Mouse (Mus musculus) E14TG2a.4 (cell line): ENCODE results near the gene Kdm4b.

Experiments
- H3K27me3 ChIP-seq: 2 replicates; pipeline ENCODE4 v1.6.1; 2014; ENCODE audit warnings: low read length, control low read depth; ENCODE audit not compliant: insufficient read depth
- H3K36me3 ChIP-seq: 2 replicates; pipeline ENCODE4 v1.6.1; 2014; ENCODE audit warnings: low read length, control low read depth; ENCODE audit not compliant: insufficient read depth
- H3K4me1 ChIP-seq: replicated peaks from 2 replicates; pipeline ENCODE4 v1.6.1; 2014; ENCODE audit warnings: low read depth, low read length, control low read depth
- H3K4me3 ChIP-seq: replicated peaks from 2 replicates; pipeline ENCODE4 v1.5.1; 2014; ENCODE audit warnings: mild to moderate bottlenecking, low read length
- H3K9me3 ChIP-seq: 2 replicates; pipeline ENCODE4 v1.6.1; 2014; ENCODE audit warnings: low read length, control low read depth
- CTCF ChIP-seq: conservative IDR thresholded peaks from 2 replicates; pipeline ENCODE4 v1.5.1; 2014; ENCODE audit warnings: low read length
- NANOG ChIP-seq: IDR thresholded peaks from 2 replicates; pipeline ENCODE4 v1.6.1; 2014; ENCODE audit warnings: borderline replicate concordance, low read length, mixed read lengths
- POU5F1 ChIP-seq: IDR thresholded peaks from 2 replicates; pipeline ENCODE4 v1.6.1; 2014; ENCODE audit warnings: low read length, borderline replicate concordance

Kdm4b gene

GRCm38 (mm10) chr17:56379281-56379834 is 53.5 kb downstream of the Kdm4b start:
- H3K36me3 ChIP-seq: peaks cover 96% of the 10 kb centered on the region
- H3K4me3 ChIP-seq: no peak overlapping the region
- H3K27me3 ChIP-seq: no peaks in the 10 kb centered on the region
- TF ChIP-seq POU5F1: no peak
- TF ChIP-seq CTCF: no peak
- no peak for TF ChIP-seq NANOG
- H3K4me1 ChIP-seq: no peaks in the 10 kb centered on the region
- no peaks in the 10 kb centered on the region for H3K9me3 ChIP-seq

DNA sequence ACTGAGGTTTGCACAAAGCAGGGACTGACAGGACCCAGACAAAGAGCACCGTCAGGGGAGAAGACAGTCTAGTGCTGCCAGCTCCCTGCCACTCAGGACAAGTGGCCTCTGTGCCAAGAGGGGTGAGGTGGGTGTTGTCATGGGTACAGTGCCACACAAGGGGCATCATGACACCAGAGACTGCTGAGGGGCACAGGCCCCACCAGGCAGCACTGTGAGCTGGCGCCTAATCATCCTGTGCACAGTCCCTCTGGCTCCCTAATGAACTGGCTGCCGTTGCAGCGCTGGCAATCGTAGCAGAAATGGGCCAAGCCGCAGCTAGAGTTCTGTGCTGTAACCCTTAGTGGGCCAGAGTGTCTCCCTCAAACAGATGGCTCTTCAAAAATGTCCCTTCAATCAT is 54.4 kb downstream of the Kdm4b start:
- Histone ChIP-seq H3K9me3 (no peaks in the 10 kb centered on the region), H3K4me1 (no peaks in the 10 kb centered on the region), H3K36me3 (peaks cover 96% of the 10 kb centered on the region), H3K4me3 (no peak overlapping the region), H3K27me3 (no peaks in the 10 kb centered on the region)
- TF ChIP-seq NANOG: no peak
- TF ChIP-seq CTCF: no peak
- no peak for TF ChIP-seq POU5F1

DNA sequence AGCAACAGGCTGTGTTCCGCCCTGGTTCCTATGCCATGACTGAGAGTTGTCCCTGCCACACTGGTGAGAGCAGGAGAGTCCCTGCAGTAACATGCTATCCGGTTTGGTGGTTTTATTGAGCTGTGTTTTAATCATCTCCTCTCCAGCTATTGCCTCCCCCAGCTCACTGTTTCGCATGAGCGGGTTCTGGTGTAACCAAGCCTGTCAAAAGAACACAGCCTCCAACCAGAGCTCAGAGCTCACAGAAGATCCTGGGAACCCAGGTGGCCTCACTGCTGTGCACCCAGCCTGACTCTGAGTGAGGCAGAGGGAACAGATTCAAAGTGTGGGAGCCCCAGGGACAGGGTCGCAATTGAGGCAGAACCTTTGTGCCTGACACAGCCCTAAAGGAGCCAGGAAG is 55.3 kb downstream of the Kdm4b start:
- H3K27me3 ChIP-seq: no peaks in the 10 kb centered on the region
- H3K4me1 ChIP-seq: no peaks in the 10 kb centered on the region
- no peak for TF ChIP-seq CTCF
- TF ChIP-seq NANOG: no peak
- no peak for TF ChIP-seq POU5F1
- peaks cover 96% of the 10 kb centered on the region for H3K36me3 ChIP-seq
- H3K4me3 ChIP-seq: no peak overlapping the region
- H3K9me3 ChIP-seq: no peaks in the 10 kb centered on the region

DNA sequence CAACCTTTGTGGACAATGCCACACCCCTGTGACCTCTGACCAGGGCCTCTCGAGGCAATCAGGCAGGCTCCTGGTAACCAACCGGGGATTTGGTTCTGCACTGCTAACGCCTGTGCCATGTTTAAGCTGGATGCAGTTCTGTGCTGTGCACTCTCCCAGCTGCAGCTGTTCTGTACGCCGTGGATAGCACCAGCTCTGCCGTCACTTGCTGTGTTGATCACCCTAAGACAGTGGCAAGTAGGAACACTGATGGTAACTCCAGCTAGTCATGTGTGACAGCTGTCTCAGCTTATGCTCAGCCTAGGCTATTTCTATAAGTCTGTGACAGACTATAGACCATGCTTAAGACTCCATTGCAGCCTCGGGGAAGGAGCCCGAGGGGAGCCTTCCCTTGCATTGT is 57.1 kb downstream of the Kdm4b start:
- H3K9me3 ChIP-seq: no peaks in the 10 kb centered on the region
- no peaks in the 10 kb centered on the region for H3K27me3 ChIP-seq
- H3K36me3 ChIP-seq: peaks cover 95% of the 10 kb centered on the region
- no peaks in the 10 kb centered on the region for H3K4me1 ChIP-seq
- no peak for TF ChIP-seq NANOG
- no peak for TF ChIP-seq POU5F1
- TF ChIP-seq CTCF: no peak
- no peak overlapping the region for H3K4me3 ChIP-seq

DNA sequence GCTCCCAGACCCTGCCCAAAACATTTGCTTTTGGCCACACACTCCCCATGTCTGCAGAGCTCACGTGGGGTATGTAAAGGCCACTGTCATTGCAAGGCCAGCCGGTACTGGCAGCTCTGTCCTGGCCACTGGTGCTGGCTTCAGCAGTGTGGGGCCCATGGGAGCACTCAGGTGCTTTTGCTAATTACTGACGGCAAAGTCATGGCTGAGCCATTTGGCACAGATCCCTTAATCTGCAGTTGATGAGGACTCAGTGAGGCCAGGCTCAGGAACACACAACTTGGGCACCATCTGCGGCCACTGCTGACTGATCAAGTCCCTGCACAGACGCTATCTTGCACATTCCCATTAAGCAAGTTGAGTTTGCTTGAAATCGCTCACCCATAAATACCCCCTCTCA is 59.0 kb downstream of the Kdm4b start:
- Histone ChIP-seq H3K4me3 (no peak overlapping the region), H3K36me3 (peaks cover 95% of the 10 kb centered on the region), H3K9me3 (no peaks in the 10 kb centered on the region), H3K27me3 (no peaks in the 10 kb centered on the region), H3K4me1 (no peaks in the 10 kb centered on the region)
- TF ChIP-seq NANOG (no peak), POU5F1 (no peak), CTCF (no peak)

- H3K4me3 ChIP-seq: no peak overlapping the region
- H3K9me3 ChIP-seq: no peaks in the 10 kb centered on the region
- H3K4me1 ChIP-seq: no peaks in the 10 kb centered on the region
- TF ChIP-seq POU5F1: no peak
- TF ChIP-seq CTCF: no peak
- TF ChIP-seq NANOG: no peak
- H3K27me3 ChIP-seq: no peaks in the 10 kb centered on the region
- peaks cover 95% of the 10 kb centered on the region for H3K36me3 ChIP-seq
These were observed 61.8 kb downstream of the Kdm4b start for GRCm38 (mm10) chr17:56387612-56388011.

- Histone ChIP-seq H3K9me3 (no peaks in the 10 kb centered on the region), H3K36me3 (peaks cover 100% of the 10 kb centered on the region), H3K4me3 (no peak overlapping the region), H3K27me3 (no peaks in the 10 kb centered on the region), H3K4me1 (no peaks in the 10 kb centered on the region)
- TF ChIP-seq POU5F1 (no peak), NANOG (no peak), CTCF (no peak)
These were observed 67.4 kb downstream of the Kdm4b start for GRCm38 (mm10) chr17:56393238-56393637.

GRCm38 (mm10) chr17:56393889-56394288 is 68.0 kb downstream of the Kdm4b start:
- TF ChIP-seq CTCF: no peak
- TF ChIP-seq NANOG: no peak
- TF ChIP-seq POU5F1: no peak
- H3K4me3 ChIP-seq: no peak overlapping the region
- H3K27me3 ChIP-seq: no peaks in the 10 kb centered on the region
- no peaks in the 10 kb centered on the region; the same call in 1 of the 2 replicates for H3K4me1 ChIP-seq
- H3K9me3 ChIP-seq: no peaks in the 10 kb centered on the region
- H3K36me3 ChIP-seq: peaks cover 100% of the 10 kb centered on the region

- no peak overlapping the region for H3K4me3 ChIP-seq
- no peaks in the 10 kb centered on the region for H3K27me3 ChIP-seq
- TF ChIP-seq NANOG: no peak
- TF ChIP-seq POU5F1: no peak
- TF ChIP-seq CTCF: no peak
- H3K4me1 ChIP-seq: peaks cover 4% of the 10 kb centered on the region; the same call in 1 of the 2 replicates
- H3K36me3 ChIP-seq: peaks cover 100% of the 10 kb centered on the region
- H3K9me3 ChIP-seq: no peaks in the 10 kb centered on the region
These were observed 70.2 kb downstream of the Kdm4b start for GRCm38 (mm10) chr17:56396051-56396450.
